Mouse (Mus musculus) spleen, postnatal 14 days (tissue): ENCODE measurements at regions not wholly inside any gene's neighbourhood (a gene's known extent, or its start where the extent isn't known, plus 50 kb on each side); places are given as distances from the start of the nearest gene placed in this dataset.

Experiments
- DNase-seq, 2 experiments: peaks; one replicate each; pipeline ENCODE4 v3.0.0; 2021 to 2022; ENCODE audit warnings: low spot score in 2 of 2

DNA sequence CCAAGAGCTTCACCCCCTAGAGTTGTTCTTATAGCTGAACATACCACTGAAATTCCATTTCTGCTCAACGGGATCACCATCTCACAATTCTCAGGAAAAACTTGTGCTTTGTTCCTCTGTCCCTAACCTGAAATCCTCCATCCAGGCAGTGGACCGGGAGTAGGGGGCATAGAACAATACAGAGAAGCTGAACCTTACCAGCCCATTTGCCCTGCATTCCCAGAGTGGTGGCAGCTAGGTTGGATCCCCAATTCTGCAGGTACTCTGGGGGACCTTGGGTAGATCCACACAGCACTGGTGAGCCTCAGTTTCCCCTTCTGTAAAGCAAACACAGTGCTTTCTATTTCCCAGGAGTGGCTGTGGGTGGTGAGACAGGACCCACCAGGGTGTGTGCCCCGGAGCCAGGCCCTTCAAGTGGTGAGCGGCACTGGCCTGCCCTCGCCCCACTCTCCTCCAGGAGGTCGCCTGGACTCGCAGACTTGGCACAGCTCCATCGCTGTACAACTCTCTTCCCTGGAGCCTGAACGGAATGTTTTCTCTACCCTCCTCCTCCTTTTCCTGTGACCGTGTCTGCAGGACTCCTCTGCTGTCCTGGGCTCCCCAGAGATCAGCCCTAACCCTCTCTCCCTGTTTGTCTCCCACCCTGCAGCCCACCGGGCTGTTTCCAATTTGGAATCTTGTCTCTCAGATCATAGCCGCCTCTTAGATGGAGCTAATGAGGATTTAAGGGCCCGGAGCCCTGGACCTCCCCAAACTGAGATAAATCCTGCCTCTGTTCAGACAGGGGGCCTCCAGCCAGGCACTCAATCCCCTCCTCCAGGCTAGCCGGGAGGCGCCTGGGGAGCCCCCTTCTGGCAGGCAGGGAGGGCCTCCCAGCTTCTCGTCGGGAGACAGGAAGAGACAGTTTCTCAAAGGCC lies 52.3 kb upstream of the Cux1 start:
- no peak for DNase-seq

DNA sequence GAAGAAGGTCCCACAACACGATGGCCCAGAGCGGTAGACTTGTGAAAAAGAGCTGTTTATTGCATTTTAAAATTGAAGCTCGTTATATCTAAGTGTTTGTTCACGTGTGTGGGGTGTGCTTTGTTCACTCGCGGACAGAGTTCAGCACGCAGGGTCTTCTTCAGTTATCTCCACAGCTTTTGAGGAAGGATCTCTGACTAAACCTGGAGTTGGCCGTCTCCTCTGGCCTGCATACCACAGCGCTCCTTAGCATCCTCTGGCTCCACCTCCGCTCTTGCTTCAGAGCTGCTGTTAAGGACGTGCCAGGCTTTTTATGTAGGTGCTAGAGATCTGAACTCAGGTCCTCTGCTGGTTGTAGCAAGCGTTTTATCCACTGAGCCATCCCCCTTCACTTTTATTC lies 52.9 kb upstream of the Cux1 start:
- DNase-seq, result no peak

DNA sequence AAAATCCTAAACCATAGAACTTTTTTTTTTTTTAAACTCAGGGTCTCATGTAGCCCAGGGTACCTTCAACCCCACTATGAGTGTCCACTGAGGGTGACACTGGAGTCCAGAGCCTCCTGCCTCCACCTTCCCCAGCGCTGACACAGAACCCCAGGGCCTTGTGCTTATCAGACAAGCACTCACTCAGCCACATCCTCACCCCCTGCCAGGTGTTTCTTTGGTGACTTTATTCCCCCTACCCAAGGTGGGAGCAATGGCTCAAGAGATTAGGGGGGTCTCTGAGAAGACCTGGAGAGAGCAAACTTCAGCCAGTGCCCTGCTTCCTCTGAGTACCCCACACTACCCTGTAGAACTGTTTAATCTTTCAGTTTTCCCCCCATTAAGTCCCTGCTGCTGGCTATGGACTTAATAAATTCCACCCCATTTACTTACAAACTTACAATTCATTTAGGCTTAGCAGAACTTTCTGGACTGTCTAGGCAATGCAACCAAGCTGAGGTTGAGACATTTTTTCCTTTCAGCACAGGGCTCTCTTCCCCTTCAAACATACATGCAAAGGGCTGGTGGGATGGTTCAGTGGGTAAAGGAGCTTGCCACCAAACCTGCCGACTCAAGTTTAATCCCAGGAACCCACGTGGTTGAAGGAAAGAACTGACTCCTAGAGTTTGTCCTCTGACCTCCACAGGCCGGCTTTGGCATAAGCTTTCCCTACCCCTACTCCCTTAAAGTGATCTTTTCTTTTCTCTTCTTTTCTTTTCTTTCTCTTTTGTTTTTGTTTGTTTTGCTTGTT lies 54.2 kb upstream of the Cux1 start:
- DNase-seq, result no peak

DNA sequence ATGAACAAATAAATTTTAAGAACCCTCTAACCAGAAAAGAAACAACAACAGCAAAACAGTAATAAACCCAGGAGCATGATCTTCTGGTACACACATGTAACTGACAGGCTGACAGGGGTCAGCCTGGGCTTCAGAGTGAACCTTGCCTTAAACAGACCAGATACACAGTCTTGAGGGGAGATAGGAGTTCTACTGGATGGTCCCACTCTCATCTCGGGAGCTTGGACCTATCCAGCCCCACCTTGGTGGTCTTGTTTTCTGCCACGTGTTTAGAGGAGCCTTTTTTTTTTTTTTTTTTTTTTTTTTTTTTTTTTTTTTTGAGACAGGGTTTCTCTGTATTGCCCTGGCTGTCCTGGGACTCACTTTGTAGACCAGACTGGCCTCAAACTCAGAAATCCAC lies 54.9 kb upstream of the Cux1 start:
- DNase-seq, result no peak

DNA sequence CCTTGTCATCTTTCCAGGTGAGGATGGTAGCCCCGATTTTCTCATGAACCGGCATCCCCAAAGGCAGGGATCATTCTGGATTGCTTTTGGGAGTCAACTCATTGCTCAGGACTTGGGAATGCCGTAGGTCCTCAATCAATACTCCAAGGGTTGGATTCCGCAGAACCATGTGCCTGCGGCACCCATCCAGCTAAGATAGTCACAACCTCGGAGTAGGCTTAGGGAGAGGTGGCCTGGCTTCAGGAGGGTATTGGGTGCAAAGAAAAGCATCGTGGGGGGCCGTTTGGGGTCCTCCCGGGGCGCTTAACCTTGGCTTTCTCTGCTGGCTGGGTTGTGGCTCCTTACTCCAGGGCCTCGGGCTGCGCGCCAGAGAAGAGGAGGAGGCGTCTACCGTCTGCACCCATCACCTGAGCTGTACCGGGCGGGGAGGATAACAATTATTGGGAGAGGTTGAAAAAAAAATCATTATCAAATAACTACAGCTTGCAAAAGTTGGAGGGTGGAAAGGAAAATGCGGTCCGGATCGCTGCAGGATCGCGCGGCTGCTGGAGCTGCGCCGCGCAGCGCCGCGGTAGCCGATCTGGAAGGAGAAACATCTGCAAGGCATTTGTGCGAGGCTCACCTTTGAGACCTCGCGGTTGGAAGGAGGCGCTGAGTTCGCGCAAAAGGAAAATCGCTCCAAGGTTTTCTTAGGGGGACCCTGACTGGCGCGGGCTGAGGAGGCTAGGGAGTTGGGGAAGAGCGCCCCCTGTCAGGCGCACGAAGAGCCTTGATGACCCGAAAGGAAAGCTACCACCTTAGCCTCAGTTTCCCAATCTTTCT lies 55.6 kb upstream of the Cux1 start:
- DNase-seq, result peak; percentile 63 to 76

DNA sequence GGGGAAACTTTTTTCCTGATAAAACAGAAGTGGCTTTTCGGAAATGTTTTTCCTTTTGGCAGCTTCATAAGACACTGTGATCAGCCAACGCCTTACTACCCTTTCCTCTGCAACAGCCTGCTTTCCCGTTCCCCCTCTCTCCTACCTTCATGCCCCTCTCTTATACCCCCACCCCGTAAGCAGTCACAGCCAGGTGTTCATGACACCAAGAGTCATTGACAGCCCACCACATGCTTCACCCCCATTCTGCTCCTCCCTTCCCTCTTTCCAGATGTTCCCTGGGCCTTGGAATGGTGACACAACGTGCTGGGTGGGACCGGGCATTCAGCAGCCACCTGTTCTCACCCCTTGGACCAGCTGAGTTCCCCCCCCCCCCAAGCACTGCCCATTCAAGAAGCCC lies 56.5 kb upstream of the Cux1 start:
- no peak for DNase-seq

DNA sequence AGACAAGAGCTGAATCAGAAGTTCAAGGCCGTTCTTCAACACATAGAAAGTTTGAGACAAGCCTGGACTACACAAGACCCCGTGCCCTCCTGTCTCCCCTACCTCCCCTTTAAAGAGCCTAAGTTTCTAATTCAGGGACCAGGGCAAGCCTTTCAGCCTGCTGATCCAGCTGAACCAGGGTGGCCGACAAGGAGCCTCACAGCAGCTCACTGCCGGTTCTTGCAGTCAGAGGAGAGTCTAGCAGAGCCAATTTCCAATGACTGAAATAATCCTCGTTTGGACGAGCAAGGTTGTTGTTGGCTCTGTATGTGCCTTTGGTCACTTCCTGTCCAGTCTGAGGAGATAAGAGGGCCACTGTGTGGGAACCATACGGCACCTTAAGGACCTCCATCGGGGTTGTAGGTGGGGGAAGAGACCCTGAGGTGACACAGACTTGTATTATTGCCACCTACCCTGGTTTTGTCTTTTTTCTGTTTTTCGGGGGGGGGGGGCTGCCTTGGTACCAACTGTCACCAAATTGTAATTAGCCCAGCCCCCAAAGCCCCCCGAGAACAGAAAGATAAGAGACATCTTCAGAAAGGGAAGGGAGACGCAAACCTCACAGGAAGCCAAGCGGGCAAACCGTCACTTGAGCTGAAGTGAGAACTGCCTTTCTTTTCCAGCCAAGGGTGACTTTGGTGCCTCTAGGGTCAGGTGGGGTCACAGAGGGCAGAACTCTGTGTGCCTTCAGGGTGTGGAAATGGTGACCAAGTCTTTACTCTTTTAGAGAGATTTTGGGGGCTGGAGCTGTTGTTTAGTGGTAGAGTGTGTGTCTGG lies 58.1 kb upstream of the Cux1 start:
- DNase-seq, result no peak

DNA sequence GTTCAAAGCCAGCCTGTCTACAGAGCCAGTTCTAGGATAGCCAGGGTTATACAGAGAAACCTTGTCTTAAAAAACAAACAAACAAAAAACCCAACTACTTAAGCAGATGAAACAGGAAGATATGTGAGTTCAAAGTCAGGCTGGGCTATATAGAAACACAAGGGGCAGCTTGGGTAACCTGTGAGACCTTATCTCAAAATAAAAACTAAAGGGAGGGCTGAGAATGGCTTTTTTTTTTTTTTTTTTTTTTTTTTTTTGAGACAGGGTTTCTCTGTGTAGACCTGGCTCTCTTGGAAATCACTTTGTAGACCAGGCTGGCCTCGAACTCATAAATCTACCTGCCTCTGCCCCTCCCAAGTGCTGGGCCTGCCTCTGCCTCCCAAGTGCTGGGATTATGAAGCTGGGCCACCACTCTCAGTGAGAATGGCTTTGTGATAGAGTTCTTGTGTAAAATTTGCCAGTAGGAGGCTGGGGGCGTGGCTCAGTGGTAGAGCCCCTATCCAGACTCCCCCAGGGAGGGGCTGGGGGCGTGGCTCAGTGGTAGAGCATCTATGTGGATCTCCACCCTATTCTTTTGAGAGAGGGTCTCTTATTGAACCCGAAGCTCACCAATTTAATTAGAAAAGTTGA lies 59.0 kb upstream of the Cux1 start:
- no peak for DNase-seq

DNA sequence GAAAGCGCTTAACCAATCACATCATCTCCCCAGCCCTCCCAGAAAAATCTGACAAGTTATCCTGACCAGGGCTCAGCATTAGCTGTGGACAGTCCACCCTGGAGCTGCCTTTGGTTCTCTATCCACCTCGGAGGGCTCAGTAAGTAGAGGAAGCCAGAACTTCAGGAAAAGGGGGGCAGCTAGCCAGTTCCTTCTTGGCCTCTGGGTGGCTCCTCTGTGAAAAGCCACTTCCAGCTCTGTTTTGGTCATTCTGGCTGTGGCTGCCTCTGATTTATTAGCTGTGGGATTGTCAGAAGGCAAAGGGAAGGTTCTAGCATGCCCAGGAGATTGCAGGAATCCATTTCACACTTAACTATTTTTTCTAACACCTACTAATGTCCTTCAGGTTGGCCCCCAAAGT lies 59.6 kb upstream of the Cux1 start:
- no peak for DNase-seq

DNA sequence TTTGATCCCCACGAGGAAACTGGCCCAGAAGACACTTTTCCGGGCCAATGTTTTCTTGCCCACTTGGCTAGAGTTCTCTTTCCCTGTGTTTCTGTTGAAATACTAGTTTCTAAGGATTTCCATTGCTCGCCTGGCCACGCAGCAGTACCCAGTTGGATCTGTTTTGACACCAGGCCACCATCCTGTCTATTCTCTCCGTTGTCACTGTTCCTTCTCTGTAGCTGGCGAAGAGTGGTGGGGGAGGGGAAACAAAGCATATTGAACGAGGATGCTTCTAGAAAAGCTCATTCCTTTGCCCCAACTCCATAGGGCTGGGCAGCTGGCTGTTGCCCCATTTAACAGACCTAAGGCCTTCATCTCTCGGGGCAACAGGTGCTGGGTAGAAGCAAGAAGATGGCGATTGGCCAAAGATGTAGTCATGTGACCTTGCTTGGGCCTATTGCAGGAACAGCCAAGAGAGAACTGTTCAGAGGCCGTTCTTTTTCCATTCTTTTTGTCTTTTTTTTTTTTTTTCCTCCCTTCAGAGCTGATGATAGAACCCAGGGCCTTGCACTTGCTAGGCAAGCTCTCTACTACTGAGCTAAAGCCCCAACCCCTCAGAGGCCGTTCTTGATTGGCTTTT lies 60.5 kb upstream of the Cux1 start:
- no peak for DNase-seq

DNA sequence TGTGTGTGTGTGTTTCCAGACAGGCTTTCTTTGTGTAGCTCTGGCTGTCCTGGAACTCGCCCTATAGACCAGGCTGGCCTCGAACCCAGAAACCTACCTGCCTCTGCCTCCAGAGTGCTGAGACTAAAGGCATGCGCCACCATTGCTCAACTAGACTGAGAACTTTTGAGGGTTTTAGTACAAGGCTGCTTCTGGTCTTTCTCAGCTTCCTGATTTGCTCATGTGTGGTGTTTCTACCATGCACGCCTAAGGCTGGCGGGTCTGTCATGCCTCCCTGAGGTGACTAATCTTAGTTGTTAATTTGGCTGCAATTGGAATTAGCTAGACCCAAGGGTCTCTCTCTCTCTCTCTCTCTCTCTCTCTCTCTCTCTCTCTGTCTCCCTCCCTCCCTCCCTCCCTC lies 61.2 kb upstream of the Cux1 start:
- DNase-seq, result no peak

DNA sequence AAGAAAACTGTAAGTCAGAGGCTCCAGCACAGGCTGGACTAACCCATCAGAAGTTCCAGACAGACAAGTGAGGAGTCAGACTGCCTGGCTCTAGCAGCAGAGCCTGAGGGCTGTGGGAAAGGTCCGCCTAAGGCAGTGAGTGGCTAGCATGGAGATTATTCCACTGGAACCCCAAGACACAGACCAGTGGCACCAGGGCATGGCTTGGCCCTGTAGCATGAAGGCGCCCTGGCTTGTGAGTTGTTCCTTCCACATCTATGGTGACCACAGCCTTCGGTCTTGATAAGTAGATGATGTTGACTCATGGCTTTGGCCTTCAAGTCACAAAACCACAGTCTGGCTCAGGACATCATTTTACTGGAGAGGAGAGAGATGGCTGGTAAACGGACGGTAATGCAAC lies 60.7 kb upstream of the Myl10 start:
- no peak for DNase-seq

DNA sequence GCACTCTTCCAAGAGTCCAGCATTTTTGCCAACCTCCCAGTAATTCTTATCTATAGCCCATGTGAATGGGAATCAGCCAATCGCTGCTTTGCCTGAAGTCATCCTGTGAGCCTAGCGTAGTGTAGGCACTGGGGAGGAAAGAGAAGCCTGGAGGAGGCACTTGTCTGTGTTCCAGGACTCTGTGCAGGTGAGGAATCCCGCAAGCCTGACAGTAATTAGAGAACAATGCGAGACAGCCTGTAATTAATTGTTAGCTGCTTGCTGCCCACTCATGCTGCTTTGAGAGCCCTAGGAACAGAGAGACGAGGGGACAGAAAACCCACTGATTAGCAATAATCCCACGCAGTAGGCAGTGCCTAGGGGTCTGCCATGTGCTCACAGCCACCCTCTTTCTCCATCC lies 59.0 kb upstream of the Myl10 start:
- no peak for DNase-seq

DNA sequence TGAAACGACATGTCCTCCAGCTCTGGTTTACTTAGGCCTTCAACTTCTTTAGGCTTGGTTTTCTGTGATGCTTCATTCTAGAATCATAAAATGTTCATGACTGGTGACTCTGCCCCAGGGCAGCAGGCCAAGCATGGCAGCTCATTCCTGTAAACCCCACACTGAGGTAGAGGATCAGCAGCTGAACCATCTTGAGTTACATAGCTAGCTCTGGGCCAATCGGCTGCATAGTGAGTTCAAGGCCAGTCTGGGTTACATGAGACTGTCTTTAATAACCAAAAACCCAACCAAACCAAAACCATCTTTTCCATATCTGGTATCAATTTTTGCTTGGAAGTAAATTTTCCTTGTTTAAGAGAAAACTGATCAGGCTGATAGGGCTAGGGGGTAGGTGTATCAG lies 57.8 kb upstream of the Myl10 start:
- no peak for DNase-seq

DNA sequence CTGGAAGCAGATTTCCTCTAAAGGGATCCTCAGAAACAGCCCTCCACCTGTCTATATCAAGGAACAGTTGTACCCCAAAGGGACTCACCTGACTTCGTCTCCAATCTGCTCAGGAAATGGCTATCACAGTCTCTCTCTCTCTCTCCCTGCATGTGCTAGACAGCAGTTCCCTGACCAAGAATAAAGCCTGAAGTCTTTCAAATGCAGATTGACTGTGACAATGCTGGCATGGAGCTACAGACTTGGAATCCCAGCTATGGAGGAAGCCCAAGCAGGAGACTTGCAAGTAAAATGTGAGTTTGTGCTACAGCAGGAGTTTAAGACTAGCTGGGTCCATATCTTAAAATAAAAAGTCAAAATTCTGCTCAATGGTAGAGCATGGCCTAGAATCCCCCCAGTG lies 56.5 kb upstream of the Myl10 start:
- no peak for DNase-seq

DNA sequence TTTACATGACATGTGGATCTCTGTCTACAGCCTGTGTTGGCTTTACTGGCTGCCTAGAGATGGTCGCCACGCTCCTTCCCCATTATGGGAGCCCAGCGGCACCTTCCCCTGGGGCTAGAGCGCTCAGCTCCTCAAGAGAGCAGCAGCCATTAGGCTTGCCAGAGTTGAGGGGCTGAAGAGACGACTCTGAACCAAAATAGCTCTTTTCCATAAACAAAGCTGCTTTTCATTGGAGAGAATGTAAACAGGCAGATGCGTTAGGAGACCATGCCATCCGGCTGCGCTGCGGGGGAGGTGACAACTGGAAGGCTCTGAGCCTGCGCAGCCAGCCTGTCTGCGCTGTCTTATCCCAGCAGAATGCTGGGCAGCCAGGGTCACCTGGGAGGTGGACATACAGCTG lies 55.1 kb upstream of the Myl10 start:
- DNase-seq, result no peak

DNA sequence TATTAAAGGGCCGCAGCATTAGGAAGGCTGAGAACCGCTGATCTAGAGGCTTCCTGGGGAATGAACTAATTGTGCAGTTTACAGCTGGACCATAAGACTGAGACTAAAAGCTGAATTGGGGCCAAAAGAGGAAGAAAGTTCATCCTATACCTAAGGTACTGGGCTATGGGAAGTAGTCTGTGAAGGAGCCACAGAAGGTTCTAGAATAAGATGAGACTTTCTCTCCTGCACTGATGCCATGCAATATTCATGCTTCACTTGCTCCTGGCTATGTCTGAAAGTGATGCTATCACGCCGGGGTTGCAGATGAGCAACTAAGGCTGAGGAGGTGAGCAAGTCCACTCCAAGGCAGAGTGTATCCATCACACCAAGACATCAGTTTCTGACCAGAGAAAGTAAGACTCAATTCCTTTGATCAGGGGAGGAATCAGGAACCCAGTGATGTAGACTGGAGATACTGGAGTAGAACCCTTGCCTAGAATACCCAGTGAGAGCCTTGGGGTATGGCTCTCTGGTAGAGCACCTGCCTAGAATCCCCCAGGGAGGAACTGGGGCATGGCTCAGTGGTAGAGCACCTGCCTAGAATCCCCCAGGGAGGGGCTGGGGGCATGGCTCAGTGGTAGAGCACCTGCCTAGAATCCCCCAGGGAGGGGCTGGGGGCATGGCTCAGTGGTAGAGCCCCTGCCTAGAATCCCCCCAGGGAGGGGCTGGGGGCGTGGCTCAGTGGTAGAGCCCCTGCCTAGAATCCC lies 51.9 kb upstream of the Myl10 start:
- peak in 1 of 2 experiments; percentile 26 for DNase-seq

DNA sequence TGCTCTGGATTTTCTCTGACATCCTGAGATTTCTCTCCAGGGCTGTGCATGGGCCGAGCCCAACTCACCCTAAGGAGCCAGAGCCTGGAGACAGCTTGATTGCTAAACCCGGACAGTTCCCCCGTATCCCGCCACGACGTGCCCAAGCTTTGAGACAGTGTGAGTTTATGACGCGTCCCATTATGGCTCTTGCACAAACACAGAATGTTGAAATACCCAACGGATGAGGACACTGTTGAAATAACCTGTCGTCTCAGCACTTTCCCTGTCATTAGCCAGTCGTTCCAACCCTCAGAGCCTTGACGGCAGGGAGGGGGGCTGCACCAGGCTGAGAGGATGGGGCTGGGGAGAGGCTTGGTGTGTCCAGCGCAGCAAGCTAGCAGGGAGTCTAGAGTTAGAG lies 50.7 kb upstream of the Myl10 start:
- no peak for DNase-seq
